Mouse (Mus musculus) C2C12 (cell line): ENCODE data around the gene Ppp2r3a.
A peak's percentile ranks its signal among the peaks of the same experiment; 100 is the strongest.

Source experiments
- CEBPB ChIP-seq: IDR thresholded peaks from one replicate; pipeline ENCODE4 v1.6.1; 2011; ENCODE audit warnings: low read depth, mild to moderate bottlenecking, control low read depth, moderate library complexity
- CTCF ChIP-seq: IDR thresholded peaks from one replicate; pipeline ENCODE4 v1.5.1; 2011; ENCODE audit not compliant: control insufficient read depth, insufficient read depth, insufficient read length
- FOSL1 ChIP-seq: IDR thresholded peaks from one replicate; pipeline ENCODE4 v1.8.0; 2011; ENCODE audit warnings: mild to moderate bottlenecking, low read length; ENCODE audit not compliant: poor library complexity, insufficient read depth, severe bottlenecking
- MAX ChIP-seq: IDR thresholded peaks from one replicate; pipeline ENCODE4 v1.6.1; 2011; ENCODE audit warnings: mild to moderate bottlenecking, control low read depth
- MYOD1 ChIP-seq: IDR thresholded peaks from one replicate; pipeline ENCODE4 v1.6.1; 2011; ENCODE audit warnings: low read depth; ENCODE audit not compliant: control insufficient read depth, insufficient read length

GRCm38 (mm10) chr9:101250981-101251643 is 483 bp downstream of the Ppp2r3a start:
- TF ChIP-seq CTCF: no peak
- TF ChIP-seq MAX: peak; percentile 3
- no peak for TF ChIP-seq FOSL1
- no peak for TF ChIP-seq CEBPB
- no peak for TF ChIP-seq MYOD1
